Mouse (Mus musculus) gastrocnemius, postnatal 4 days (tissue): ENCODE data around the gene Adh7. TPM values are rescaled to one million over a fixed set of nuclear protein-coding genes. Genes with fewer than 3 reads are reported as not detected.
A peak's percentile ranks its signal among the peaks of the same experiment; 100 is the strongest.

Source experiments
- DNase-seq, 2 experiments: peaks; one replicate each; pipeline ENCODE4 v3.0.0; 2021 to 2022; ENCODE audit warnings: low spot score in 2 of 2, mixed read lengths in 2 of 2
- total RNA-seq, 2 experiments: library from RNA; stranded (reverse); gene quantifications; 2 replicates each; pipeline ENCODE4 v1.2.3; 2021

The Adh7 gene
- total RNA-seq, 2 experiments from 2014 or later, result 0.47 to 0.52 TPM

DNA sequence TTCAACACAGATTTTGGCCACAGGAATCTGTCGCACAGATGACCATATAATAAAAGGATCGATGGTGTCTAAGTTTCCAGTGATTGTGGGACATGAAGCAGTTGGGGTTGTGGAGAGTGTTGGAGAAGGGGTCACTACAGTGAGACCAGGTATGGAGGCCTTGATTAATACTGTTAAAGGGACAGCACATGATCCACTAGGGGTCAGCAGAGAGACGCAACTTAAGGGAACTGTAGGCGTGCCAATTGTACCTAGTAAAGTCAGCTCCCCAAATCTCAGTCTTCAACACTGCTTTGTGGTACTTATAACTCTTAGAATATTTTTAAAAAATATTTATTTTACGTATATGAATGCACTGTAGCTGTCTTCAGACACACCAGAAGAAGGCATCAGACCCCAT lies 5.4 kb downstream of the Adh7 start:
- peak in 1 of 2 experiments; percentile 61 for DNase-seq

DNA sequence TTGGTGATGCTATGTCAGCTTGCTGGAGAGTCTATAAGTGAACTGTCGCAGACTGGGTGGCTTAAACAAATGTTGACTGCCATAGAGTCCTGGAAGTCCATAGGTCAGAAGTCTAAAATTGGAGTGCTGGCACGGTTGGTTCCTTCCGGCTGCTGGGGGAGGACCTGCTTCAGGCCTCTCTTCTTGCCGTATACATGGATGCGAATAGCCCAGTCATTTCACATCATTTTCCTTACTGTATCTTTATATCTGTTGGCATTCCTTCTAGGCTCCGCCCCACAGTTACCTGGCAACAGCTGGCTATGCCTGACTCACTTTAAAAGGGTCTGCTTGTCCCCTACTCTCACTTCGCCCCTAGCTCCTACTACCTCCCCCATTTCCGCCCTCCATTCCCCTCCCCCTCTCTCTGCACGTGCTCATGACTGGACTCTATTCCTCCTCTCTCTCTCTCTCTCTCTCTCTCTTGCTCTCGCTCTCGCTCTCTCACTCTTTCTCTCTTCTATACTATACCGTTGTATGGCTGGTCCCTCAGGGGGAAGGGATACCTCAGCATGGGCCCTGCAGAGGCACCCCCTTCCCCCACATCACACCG lies 6.9 kb downstream of the Adh7 start:
- DNase-seq, result no peak

DNA sequence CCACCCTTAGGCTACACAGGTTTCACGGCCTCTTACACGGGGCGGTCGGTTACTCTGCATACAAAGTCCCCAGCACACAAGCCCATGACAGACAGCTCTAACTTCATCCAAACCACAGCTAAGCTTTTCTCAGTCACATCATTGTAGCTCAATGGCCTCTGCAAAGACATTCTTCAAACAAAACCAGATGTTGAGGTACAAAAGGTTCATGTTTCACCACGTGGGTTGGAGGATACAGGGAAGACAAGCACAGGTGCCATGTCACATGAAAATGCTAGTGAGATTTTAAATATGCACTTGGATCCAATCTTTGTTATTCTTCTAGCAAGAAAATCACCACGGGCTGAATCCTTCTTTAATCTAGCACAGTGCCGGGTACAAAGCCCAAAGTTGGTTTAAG lies 7.8 kb downstream of the Adh7 start:
- no peak for DNase-seq

DNA sequence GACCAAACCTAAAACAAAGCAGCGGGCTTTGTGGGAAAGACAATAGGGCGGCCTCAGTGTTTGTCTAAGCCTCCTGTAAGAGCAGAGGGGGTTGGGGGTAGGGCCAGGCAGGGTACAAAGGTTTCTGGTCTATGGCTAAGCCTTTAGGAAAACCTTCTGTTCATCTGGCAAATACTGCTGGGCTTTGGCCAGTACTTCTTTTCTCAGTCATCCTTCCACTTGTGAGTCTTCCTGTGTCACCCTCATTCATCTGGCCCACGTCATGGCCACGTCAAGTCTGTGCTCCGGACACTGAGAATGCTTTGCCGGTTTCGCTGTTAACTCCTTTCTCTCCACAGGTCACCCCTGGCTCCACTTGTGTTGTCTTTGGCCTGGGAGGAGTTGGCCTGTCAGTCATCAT lies 8.3 kb downstream of the Adh7 start:
- DNase-seq, result no peak

DNA sequence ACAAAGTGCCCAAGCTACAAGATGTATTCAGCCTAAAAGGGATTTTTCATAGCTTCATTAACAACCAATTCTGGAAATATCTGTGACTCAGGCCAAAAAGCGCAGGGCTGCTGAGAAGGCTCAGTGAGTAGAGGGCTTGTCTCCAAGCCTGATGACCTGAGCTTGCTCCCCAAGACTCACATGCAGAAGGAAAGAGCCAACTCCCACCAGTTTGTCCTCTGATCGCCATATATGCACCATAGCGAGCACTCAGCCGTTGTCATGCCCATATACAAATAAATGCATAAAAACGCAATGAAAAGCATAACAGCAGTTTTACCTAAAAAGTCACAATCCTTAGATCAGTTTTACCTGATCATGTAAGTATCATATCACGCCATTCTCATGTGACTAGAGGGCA lies 8.9 kb downstream of the Adh7 start:
- no peak for DNase-seq

DNA sequence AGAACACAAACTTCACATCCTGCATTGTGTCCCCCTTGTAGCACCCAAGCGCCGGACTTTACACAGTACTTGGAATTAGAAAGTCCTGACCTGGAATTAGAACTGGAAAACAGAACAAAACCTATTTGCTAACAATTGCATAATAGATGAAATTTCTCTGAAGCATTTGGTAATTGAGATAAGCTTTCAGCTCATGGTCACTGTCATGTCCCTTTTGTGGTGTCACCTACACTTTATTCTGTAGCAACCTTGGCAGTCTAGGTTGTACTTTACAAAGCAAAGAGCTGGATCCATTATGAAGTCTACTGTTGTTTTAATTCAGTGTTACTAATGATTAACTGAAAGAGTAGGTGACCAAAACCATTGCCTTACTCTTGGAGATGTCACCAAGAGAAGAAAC lies 9.5 kb downstream of the Adh7 start:
- no peak for DNase-seq

DNA sequence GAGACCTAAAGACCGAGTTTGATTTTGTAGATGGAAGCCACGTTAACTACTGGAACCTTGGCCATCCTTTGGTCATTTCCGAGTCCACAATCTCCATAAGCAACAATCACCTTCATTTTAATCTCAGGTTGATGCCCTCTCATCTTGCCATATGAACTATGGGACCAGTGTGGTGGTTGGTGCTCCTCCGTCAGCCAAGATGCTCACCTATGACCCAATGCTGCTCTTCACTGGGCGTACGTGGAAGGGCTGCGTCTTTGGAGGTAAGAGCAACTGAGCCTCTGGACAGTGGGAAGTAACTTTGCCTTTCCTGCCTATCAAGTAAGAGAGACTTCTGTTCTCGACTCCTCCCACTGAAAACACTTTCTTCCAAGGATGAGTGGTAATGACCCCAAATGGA lies 10.2 kb downstream of the Adh7 start:
- DNase-seq, result no peak

DNA sequence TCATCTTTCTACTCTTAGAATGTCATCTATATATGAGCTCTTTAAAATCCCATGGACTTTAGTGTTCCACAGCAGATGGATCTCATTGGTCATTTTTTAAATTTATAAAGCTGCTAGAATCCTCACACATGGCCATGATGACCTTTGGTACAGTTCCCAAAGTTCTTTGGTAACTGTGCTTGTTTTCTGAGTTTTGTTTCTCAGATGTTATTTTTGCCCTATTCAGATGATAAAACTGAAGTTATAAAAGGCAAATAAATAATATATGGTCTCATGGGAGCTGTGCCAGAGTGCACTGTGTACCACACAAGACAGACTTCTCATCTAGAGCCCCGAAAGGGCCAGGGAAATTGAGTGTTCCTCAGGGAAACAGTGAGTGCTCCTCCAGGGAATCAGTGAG lies 11.9 kb downstream of the Adh7 start:
- DNase-seq, result no peak

DNA sequence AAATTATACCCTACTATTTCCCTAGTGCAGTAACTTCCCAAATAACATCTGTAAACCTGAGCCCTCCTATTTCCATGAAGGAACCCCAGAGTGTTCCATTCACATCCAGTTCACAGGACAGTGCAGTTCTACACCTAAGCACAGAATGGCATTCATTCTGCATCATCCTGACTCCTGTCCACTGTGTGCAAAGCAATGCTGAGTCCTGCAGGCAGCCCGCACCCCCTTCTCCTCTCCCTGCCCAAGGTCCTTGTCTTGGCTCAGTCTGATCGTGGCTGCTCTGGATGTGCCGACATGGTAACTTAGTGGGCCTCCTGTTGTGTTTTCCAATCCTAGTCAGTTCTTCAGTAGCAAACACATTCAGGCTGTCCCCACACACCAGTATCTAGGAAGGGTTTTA lies 12.7 kb downstream of the Adh7 start:
- no peak for DNase-seq

DNA sequence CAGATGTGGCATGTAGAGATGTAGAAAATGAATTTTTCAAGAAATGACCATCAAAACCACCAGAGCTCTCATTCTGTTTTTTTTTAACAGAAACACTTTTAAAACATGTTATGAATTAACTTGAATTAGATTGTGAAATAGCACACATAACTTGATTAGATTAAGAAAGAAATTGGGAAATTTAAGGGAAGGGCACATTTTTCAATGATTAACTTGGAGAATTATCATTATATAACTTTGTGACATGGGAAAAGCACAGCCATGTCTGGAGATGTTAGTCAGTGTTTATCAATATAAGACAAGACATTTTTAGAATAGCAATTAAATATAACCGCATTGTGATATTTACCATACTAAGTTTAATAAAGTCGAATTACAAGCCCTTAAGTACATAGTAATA lies 14.0 kb downstream of the Adh7 start:
- no peak for DNase-seq

DNA sequence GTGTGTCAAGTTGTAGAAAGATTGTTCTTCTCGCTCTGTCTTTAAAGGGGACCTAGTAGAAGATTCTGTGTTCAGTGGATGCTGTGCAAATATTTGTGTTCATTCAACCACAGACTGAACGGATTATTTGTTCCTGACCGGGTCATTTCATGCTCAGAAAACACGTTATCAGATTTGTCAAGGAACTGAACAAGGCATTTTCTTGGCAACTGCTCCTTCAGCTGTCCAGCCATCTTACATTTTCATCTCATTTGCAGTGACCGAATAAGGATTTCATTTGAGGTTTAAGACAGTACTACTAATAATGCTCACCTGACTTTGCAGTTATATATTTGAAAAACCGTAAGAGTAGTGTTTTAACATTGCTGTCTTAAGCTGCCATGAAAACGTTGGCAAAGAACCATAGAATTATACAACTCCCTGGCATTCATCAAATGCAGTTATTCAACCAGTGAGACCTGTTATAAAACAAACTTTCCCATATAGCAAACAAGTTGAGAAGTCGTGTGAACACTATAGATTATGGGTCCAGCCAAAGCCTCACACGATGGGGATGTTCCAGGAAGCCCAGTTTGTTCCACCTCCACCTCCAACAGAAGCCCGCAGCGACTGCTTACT lies 19.1 kb downstream of the Adh7 start:
- DNase-seq, result no peak

DNA sequence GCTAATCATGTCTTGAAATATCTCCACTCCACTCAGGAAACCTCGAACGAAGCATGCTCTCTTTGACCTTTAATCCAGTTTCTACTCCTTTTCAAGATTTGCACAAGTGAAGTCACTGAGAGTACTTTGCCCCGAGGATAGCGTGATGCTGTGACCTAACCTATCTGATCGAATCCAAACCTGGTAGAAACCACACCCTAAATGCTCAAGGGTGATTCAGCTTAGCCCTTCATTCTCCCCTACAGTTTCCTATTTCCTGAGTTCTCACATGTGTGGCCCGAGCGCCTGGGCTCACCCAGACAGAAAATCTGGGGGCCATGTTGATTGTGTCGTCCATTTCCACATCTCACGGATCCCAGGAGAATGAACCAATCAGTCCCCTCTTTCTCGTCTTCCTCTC lies 20.5 kb downstream of the Adh7 start:
- no peak for DNase-seq

DNA sequence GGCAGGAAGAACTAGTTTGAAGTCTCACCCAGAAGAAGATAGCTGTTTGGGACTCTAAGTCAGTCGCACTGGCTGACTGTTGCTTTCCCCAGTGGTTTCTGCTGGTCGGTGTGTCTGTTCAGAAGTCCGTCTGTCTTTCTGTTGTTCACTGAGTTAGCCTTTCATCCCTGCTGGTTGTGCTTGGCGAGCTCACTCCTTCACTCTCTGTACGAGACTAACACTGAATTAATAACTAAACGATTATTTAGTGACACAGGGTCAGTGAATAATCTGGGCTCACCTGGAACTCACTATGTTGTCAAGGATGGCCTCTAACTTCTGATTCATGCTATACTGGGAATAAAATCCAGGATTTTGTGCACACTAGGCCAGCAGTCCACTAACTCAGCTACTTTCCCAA lies 21.9 kb downstream of the Adh7 start:
- DNase-seq, result no peak

DNA sequence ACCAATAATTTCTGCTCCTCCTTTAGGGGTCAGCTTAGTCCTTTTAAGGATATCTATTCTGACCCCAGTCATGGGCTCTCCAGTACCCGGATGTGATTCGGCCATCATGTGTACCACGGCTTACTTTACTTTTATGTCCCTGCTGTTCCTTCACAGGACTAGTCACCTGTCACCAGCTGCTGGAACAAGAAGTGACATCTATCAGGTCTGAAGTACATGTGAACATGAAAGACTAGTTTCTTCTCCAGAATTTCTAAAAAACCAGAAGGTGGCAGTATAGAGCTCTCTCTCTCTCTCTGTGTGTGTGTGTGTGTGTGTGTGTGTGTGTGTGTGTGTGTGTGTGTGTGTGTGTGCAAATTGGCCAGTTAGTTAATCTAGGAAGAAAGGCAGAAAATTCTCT lies 22.9 kb downstream of the Adh7 start:
- DNase-seq, result no peak

DNA sequence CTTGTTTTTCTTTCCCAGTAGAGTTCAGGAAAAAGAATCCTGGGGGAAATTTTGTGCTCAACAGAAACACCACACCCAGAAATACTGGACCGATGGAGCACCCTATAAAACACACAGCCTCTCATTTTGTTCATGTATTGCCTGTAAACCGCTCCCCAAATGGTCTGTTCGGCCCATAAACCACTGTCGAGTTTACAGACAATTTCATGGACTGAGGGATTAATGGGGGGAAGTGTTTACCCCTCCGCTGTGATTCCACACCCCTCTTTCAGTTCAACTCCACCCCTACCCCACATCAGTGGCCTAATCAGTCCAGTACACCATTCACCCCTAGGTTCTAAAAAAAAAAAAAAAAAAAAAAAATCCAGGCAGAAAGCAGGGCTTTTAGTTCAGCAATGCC lies 23.4 kb downstream of the Adh7 start:
- DNase-seq, result no peak

DNA sequence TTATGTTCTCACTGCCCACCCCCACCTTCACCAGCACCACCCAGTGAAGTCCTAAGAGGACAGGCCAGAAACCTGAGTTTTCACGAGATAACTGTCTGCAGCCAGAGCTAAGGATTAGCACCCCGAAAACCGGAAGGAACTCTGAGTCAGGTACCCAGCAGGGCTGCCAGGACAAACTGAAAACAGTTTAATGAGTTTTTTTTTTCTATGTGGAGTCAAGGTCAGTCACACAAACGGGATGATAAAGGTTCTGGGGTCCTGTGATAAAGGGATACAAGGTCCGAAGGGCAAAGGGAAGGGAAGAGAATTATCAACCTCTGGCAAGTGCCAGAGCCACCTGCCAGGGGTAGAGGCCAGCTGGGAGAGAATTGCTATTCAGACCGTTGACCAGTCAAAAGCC lies 23.8 kb downstream of the Adh7 start:
- DNase-seq, result no peak

DNA sequence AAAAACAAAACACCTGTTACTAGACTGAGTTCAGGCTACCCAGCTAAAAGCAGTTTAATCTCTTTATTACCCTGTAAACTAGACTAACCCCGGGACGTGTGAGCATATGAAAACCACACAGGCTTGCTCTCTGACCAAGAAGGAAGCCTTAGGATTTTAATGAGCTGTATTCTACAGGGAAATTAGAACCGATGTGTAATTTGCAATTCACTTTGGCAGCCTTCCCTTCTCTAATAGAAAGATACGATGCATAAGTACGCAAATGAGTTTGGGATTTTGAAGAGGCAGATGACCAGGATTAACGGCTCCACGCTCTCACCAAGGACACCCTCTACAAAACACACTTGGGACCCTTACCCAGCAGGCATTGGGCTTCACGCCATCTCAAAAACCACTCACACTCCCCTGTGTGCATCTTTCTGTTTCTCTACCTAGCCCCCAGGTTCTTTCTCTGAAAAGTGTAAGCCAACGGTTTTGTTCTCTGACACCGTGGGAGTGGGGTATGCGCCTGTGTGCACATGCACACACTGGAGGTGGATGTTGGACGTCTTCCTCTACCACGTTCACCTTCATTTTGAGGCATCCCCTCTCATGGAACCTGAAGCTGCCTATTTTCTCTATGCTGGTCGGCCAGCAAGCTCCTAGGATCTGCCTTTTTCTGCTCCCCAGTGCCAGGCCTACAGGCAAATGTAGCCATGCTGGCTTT lies 24.6 kb downstream of the Adh7 start:
- no peak for DNase-seq

DNA sequence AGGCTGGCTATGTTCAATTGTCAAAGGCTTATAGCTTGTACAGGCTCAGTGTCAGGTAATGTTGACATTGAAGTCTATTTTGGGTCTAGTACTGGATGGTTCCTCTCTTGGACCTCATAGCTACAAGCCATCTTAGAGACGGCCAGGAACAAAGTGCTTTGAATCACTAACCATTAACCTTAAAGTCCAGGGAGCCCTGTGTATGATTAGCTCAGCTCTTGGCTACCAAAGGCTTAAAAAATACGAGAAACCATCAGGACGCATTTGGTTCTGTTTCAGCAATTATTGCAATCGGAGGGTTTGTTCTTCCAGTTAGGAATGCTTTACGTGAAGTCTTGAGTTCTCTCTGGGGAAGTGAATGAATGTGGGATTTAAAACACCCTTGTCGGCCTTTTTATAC lies 25.4 kb downstream of the Adh7 start:
- no peak for DNase-seq

DNA sequence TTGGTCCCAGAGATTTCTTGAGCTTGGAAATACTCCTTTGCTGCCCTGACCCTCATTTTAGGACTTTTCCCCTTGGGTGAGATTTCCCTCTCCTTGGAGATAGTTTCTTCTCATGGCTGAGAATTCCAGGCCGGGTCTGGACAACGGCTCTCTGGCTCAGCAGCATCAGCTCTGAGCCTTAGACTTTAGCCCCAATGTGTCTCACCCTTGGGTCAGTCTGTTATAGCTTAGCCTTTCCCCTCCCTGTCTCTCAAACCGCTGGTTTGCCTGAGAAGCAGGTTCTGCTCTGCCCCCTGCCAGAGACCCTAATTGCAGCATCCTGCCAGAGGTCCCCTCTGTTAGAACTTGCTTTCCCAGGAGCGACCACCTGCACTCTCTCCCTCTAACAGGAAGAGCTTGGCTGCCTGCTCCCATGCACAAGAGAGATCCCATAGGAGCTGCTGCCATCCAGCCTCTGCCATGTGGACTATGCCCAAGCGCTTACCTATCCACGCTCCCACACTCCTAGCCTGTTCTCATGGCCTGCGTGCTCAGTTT lies 26.8 kb downstream of the Adh7 start:
- DNase-seq, result no peak

DNA sequence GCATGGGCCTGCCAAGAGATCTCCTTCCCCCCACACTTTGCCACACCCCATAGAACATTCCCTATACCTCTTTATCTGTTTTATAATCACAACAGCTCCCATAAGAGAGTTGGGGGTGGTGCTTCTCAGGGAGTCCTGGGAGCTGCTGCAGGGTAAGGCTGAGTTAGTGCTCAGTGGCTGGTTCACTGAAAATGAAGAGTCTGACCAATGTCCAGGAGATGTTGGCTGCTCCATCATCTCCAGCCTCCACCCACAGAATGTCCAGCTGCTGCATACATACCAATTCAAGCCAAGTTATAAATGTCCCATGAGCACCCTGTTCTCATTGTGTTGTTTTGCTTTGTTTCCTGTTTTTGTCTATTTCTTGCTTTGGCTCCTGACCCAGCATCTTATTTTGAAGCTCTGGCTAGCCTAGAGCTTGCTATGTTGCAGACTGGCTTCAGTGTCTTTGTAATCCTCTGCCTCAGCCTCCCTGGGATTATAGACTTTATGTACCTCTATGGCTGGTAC lies 29.0 kb downstream of the Adh7 start:
- no peak for DNase-seq

DNA sequence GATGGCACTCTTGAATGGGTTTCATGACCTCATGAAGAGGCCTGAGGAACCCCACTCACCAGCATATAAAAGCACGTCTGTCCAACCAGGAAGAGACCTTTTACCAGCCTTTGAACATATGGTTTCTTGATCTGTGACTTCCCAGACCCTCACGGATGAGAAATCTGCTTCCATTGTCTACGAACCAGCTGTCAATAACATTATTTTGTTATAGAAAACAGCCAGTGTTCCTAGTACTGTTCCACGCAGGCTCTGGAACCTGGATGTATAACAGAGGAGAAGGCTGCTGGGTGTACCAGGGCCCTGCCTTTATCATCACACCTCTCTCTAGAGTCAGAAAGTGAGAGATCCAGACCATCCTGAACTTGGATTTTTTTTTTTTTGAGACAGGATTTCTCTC lies 29.7 kb downstream of the Adh7 start:
- no peak for DNase-seq

DNA sequence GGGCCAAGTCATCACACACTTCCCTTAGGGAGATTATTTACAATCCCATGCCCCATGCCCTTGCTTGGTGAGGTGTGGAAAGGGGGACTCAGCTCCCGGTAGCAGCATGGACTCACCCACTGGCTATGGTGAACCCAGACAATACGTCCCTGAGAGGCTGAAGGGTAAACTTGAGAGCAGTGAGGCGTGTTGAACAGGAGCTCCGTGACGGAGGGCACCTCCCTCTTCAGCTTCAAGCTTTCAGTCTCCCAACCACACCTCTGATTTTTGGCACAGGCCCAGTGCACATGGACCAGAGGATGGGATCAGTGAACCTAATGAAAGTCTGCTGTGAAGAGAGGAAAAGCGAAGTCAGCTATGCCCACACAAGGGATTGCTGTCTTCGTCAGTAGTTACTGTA lies 30.5 kb downstream of the Adh7 start:
- DNase-seq, result no peak

DNA sequence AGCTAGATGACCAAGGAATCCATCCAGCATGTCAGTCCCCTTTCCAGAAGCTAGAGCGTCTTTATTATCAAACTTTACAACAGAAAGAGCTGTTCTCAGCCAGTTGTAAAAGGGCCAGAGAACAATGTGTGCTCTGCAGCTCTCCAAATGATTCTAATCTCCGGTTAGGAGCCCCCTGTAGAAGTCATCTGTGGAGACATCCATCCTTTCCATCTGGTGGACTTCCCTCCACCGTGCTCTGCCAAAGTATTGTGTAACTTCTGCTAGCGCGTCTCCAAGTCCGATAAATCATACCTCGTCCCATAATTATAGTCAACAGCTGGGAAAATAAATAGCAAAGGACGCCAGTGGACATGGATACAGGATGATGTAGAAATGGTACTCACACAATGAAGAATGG lies 31.2 kb downstream of the Adh7 start:
- DNase-seq, result peak in 1 of 2 experiments; percentile 44
